In the genomic region with DNA sequence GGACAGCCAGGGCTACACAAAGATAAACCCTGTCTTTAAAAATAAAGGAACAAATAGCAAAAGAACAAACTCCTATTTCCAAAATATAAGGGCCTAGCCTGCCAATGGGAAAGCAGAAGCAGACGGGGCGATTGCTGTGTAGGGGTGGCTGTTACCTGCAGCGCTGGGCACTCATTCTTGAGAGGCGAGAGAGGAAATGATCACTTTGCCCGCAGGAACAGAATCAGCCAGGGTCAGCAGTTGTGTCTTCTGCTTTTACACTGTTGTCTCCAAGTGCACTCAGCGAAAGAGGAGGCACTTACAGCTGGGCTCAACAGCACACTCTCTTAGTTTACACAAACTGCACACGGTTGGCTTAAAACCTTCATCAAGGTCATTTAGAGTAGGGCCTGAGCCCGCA, we compare ENCODE assay signal across 24 mouse cellular contexts.
"Had no signal": no experiment of that assay in that cellular context is flagged by ENCODE, and none has a peak within 500 bp of the region (broad histone marks: within the 10 kb centered on the region; RNA-seq: fewer than 3 reads in every experiment).

No protein-coding gene starts in this region.

- H3K9ac ChIP-seq: heart, embryonic 12.5 days; hindbrain, embryonic 12.5 days; hindbrain, embryonic 14.5 days; intestine, embryonic 15.5 days; limb, embryonic 12.5 days had no signal

- H3K4me1 ChIP-seq: heart, embryonic 12.5 days; hindbrain, embryonic 10.5 days; hindbrain, embryonic 12.5 days; intestine, embryonic 15.5 days had no signal

- H3K4me2 ChIP-seq: heart, embryonic 12.5 days; hindbrain, embryonic 12.5 days; hindbrain, embryonic 14.5 days; intestine, embryonic 15.5 days; limb, embryonic 12.5 days had no signal

- H3K4me3 ChIP-seq: gastrocnemius, adult 2 months; heart, adult 2 months; heart, embryonic 12.5 days; hindbrain, embryonic 10.5 days; hindbrain, embryonic 12.5 days; intestine, embryonic 15.5 days; layer of hippocampus, adult 2 months; left cerebral cortex, adult 2 months; limb, embryonic 10.5 days; limb, embryonic 12.5 days had no signal

- ATAC-seq: hindbrain, embryonic 16.5 days; inflammation-experienced regulatory T-cells, adult 6 months; intestine, embryonic 15.5 days; intestine, postnatal 0 days had no signal

- H3K9me3 ChIP-seq: hindbrain, embryonic 10.5 days; hindbrain, embryonic 12.5 days; intestine, embryonic 15.5 days; limb, embryonic 10.5 days; limb, embryonic 12.5 days had no signal

- H3K27me3 ChIP-seq: heart, embryonic 12.5 days; hindbrain, embryonic 12.5 days; intestine, embryonic 15.5 days; limb, embryonic 12.5 days had no signal

- H3K36me3 ChIP-seq: heart, embryonic 12.5 days; hindbrain, embryonic 10.5 days; hindbrain, embryonic 12.5 days; intestine, embryonic 15.5 days; limb, embryonic 10.5 days; limb, embryonic 12.5 days had no signal

- H3K27ac ChIP-seq: gastrocnemius, adult 2 months; heart, adult 2 months; hindbrain, embryonic 10.5 days; hindbrain, embryonic 12.5 days; hindbrain, embryonic 14.5 days; intestine, embryonic 15.5 days; layer of hippocampus, adult 2 months; left cerebral cortex, adult 2 months; limb, embryonic 12.5 days had no signal

- DNase-seq: gastrocnemius, adult 2 months; gastrocnemius, postnatal 10 days; gastrocnemius, postnatal 25 days; heart, adult 2 months; heart, postnatal 10 days; heart, postnatal 4 days; kidney, adult 18-20 months; kidney, adult 8-10 months; kidney, postnatal 10 days; kidney, postnatal 25 days; kidney, postnatal 4 days; liver had no signal
